ENCODE assay signal across 21 mouse cellular contexts in the genomic region with DNA sequence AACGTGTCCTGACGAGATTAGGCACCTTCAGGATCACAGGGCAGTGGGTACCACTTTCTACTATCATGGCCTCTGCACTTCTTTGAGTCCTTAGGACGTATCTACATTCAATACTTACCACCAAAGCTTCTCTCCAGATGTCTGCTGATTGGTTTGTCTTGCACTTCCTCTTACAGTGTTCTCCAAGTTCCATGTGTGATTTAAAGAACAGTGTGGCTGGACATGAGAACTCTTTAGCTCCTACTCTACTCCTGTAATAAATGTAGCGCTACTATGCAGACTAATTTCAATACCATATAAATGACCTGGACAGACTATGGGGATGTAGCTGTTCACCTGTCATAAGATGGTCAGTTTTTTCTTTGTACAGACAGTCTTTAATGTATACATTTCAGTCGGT.
"Had no signal": no experiment of that assay in that cellular context is flagged by ENCODE, and none has a peak within 500 bp of the region (broad histone marks: within the 10 kb centered on the region; RNA-seq: fewer than 3 reads in every experiment).

No protein-coding gene starts in this region.

- H3K4me2 ChIP-seq: limb, embryonic 12.5 days; limb, embryonic 15.5 days; liver, embryonic 11.5 days; lung, embryonic 14.5 days; midbrain, embryonic 11.5 days; neural tube, embryonic 13.5 days; stomach, embryonic 15.5 days had no signal

- H3K9ac ChIP-seq: limb, embryonic 12.5 days; limb, embryonic 15.5 days; liver, embryonic 14.5 days; liver, postnatal 0 days; lung, embryonic 14.5 days; neural tube, embryonic 13.5 days; stomach, embryonic 15.5 days had no signal

- H3K27me3 ChIP-seq: limb, embryonic 12.5 days; limb, embryonic 15.5 days; megakaryocyte, embryonic 14.5 days; neural tube, embryonic 13.5 days; stomach, embryonic 15.5 days had no signal

- DNase-seq: kidney, adult 18-20 months; kidney, postnatal 14 days; kidney, postnatal 4 days; left cerebral cortex, postnatal 4 days; liver, postnatal 0 days; lung, embryonic 14.5 days; midbrain, embryonic 14.5 days; retina, postnatal 1 day; right cerebral cortex, postnatal 25 days had no signal

- H3K9me3 ChIP-seq: limb, embryonic 12.5 days; limb, embryonic 15.5 days; megakaryocyte, embryonic 14.5 days; neural tube, embryonic 13.5 days; stomach, embryonic 15.5 days had no signal

- ATAC-seq: intestine, embryonic 16.5 days; liver, postnatal 0 days; lung, postnatal 0 days had no signal

- H3K36me3 ChIP-seq: limb, embryonic 15.5 days; neural tube, embryonic 13.5 days; stomach, embryonic 15.5 days had no signal

- H3K4me3 ChIP-seq: limb, embryonic 12.5 days; limb, embryonic 15.5 days; megakaryocyte, embryonic 14.5 days; myocyte; neural tube, embryonic 13.5 days; stomach, embryonic 15.5 days had no signal

- H3K27ac ChIP-seq: limb, embryonic 12.5 days; limb, embryonic 15.5 days; liver, embryonic 14.5 days; macrophage; neural tube, embryonic 13.5 days; stomach, embryonic 15.5 days had no signal
